Mouse (Mus musculus) spleen, adult 2 months (tissue): ENCODE results near the gene Syvn1. TPM values are rescaled to one million over a fixed set of nuclear protein-coding genes. Genes with fewer than 3 reads are reported as not detected.
A peak's percentile ranks its signal among the peaks of the same experiment; 100 is the strongest.

Source experiments
- DNase-seq, 2 experiments: peaks; one replicate each; pipeline versions ENCODE4 v3.0.0 to v3.0.0-alpha.2; 2012 to 2021; ENCODE audit warnings: low spot score in 2 of 2, low read depth in 1 of 2
- H3K27ac ChIP-seq: fragments of 200-500 bp; 2 replicates; pipeline ENCODE4 v1.5.1; 2012; ENCODE audit warnings: low read length, inconsistent platforms; ENCODE audit not compliant: insufficient read depth
- H3K27me3 ChIP-seq: fragments of 200-500 bp; 2 replicates; pipeline ENCODE4 v1.6.1; 2012; ENCODE audit warnings: mild to moderate bottlenecking, moderate library complexity, low read length, inconsistent platforms; ENCODE audit not compliant: control insufficient read depth, insufficient read depth
- H3K36me3 ChIP-seq: fragments of 200-500 bp; 2 replicates; pipeline ENCODE4 v1.6.1; 2012; ENCODE audit warnings: mild to moderate bottlenecking, low read length, inconsistent platforms; ENCODE audit not compliant: control insufficient read depth, insufficient read depth
- H3K4me1 ChIP-seq: fragments of 200-500 bp; 2 replicates; pipeline ENCODE4 v1.6.1; 2011; ENCODE audit warnings: inconsistent platforms; ENCODE audit not compliant: control insufficient read depth, insufficient read depth, insufficient read length
- H3K4me3 ChIP-seq: fragments of 200-500 bp; 2 replicates; pipeline ENCODE4 v1.5.1; 2011; ENCODE audit warnings: mild to moderate bottlenecking, inconsistent platforms; ENCODE audit not compliant: insufficient read depth, insufficient read length; ENCODE audit errors: extremely low read depth
- CTCF ChIP-seq: fragments of 200-500 bp; IDR thresholded peaks from 2 replicates; pipeline ENCODE4 v1.5.1; 2011; ENCODE audit warnings: mild to moderate bottlenecking, inconsistent platforms; ENCODE audit not compliant: insufficient read depth, insufficient read length, insufficient replicate concordance; ENCODE audit errors: extremely low read depth
- POLR2A ChIP-seq: fragments of 200-500 bp; IDR thresholded peaks from 2 replicates; pipeline ENCODE4 v1.6.1; 2011; ENCODE audit warnings: low read depth, low read length, inconsistent platforms
- WGBS: fragments of 180-500 bp; shearing (Covaris S2); methylation state at CpG from one replicate; pipeline ENCODE4 v1.1.7; 2018; 5-methylcytosine and 5-hydroxymethylcytosine counted together
- polyA plus RNA-seq: library from polyadenylated mRNA; depleted of rRNA; stranded (reverse); fragments of >200 nt; gene quantifications from 2 replicates; pipeline ENCODE4 v1.2.3, GENCODE M21; 2012

Gene Syvn1
- polyA plus RNA-seq, 1 experiment: 108 TPM

- Histone ChIP-seq H3K27ac (peak overlapping the region; percentile 100), H3K36me3 (peaks cover 53% of the 10 kb centered on the region), H3K4me3 (peak overlapping the region; percentile 97), H3K27me3 (no peaks in the 10 kb centered on the region), H3K4me1 (peaks cover 18% of the 10 kb centered on the region)
- DNase-seq: peak in 1 of 2 experiments; percentile 61
- 54% methylated on average over 11 of the region's 11 CpGs for WGBS
- TF ChIP-seq POLR2A (peak; percentile 34), CTCF (no peak)
These were observed 2.5 kb downstream of the Syvn1 start for GRCm38 (mm10) chr19:6048681-6049410.

- TF ChIP-seq CTCF (no peak), POLR2A (no peak)
- Histone ChIP-seq H3K27me3 (no peaks in the 10 kb centered on the region), H3K4me3 (no peak overlapping the region), H3K4me1 (peaks cover 17% of the 10 kb centered on the region), H3K36me3 (peaks cover 65% of the 10 kb centered on the region), H3K27ac (no peak overlapping the region)
- no peak for DNase-seq
- 89% methylated on average over 7 of the region's 7 CpGs for WGBS
These were observed 6.1 kb downstream of the Syvn1 start for GRCm38 (mm10) chr19:6052516-6052915.

GRCm38 (mm10) chr19:6054296-6054695, 7.9 kb downstream of the Syvn1 start:
- H3K27ac ChIP-seq: no peak overlapping the region
- peaks cover 12% of the 10 kb centered on the region; the same call in 1 of the 2 replicates for H3K4me1 ChIP-seq
- H3K36me3 ChIP-seq: peaks cover 59% of the 10 kb centered on the region
- whole genome bisulfite sequencing: 77% methylated on average over 5 of the region's 5 CpGs
- H3K4me3 ChIP-seq: no peak overlapping the region
- TF ChIP-seq CTCF (no peak), POLR2A (no peak)
- H3K27me3 ChIP-seq: no peaks in the 10 kb centered on the region
- no peak for DNase-seq

- no peak for DNase-seq
- Histone ChIP-seq H3K27ac (no peak overlapping the region), H3K27me3 (no peaks in the 10 kb centered on the region), H3K4me3 (peak overlapping the region; percentile 94; the same call in 1 of the 2 replicates), H3K36me3 (peaks cover 37% of the 10 kb centered on the region), H3K4me1 (no peaks in the 10 kb centered on the region; the same call in 1 of the 2 replicates)
- WGBS: 55% methylated on average over 4 of the region's 4 CpGs
- TF ChIP-seq POLR2A (no peak), CTCF (no peak)
These were observed 10.3 kb downstream of the Syvn1 start for GRCm38 (mm10) chr19:6056696-6057095.

GRCm38 (mm10) chr19:6057313-6058096, 11.1 kb downstream of the Syvn1 start, which contains the start of the genes Mrpl49 and Fau:
Gene Mrpl49 (minus strand): TSS chr19:6057785.
Gene Fau (plus strand): TSS chr19:6057844.
- H3K4me1 ChIP-seq: peaks cover 4% of the 10 kb centered on the region; the same call in 1 of the 2 replicates
- TF ChIP-seq CTCF (no peak), POLR2A (peak; percentile 78)
- under 1% methylated on average over 63 of the region's 63 CpGs for WGBS
- H3K27ac ChIP-seq: peak within 1 kb of the TSS; percentile 81
- peak; percentile 95 to 99 for DNase-seq
- peak within 1 kb of the TSS; percentile 94 for H3K4me3 ChIP-seq
- H3K36me3 ChIP-seq: peaks cover 29% of the 10 kb centered on the region
- no peaks in the 10 kb centered on the region for H3K27me3 ChIP-seq

GRCm38 (mm10) chr19:6058513-6058912, 12.1 kb downstream of the Syvn1 start:
- no peak overlapping the region for H3K27ac ChIP-seq
- DNase-seq: no peak
- no peaks in the 10 kb centered on the region for H3K27me3 ChIP-seq
- TF ChIP-seq CTCF (no peak), POLR2A (no peak)
- H3K4me3 ChIP-seq: peak overlapping the region; percentile 90; the same call in 1 of the 2 replicates
- WGBS: 33% methylated on average over 5 of the region's 5 CpGs
- H3K36me3 ChIP-seq: peaks cover 20% of the 10 kb centered on the region
- peaks cover 6% of the 10 kb centered on the region; the same call in 1 of the 2 replicates for H3K4me1 ChIP-seq

GRCm38 (mm10) chr19:6058966-6059365, 12.6 kb downstream of the Syvn1 start:
- peaks cover 15% of the 10 kb centered on the region for H3K36me3 ChIP-seq
- peaks cover 6% of the 10 kb centered on the region; the same call in 1 of the 2 replicates for H3K4me1 ChIP-seq
- 88% methylated on average over 5 of the region's 5 CpGs for WGBS
- H3K27me3 ChIP-seq: no peaks in the 10 kb centered on the region
- no peak for TF ChIP-seq POLR2A
- no peak for TF ChIP-seq CTCF
- no peak for DNase-seq
- H3K4me3 ChIP-seq: no peak overlapping the region
- H3K27ac ChIP-seq: no peak overlapping the region
